Mouse (Mus musculus) heart, adult 18-20 months (tissue): Measurements from ENCODE around the gene Lrrc3. TPM values are rescaled to one million over a fixed set of nuclear protein-coding genes. Genes with fewer than 3 reads are reported as not detected.
"Not testable (repeated sequence)": the region's sequence is repeated elsewhere in the genome, so short reads cannot be mapped to it uniquely, and the experiment has no call there.

Experiments
- DNase-seq, 2 experiments: peaks; one replicate each; pipeline ENCODE4 v3.0.0; 2021 to 2022; ENCODE audit warnings: mixed read lengths in 1 of 2
- long read RNA-seq, 2 experiments: library from polyadenylated mRNA; stranded (forward); transcript quantifications; one replicate each; pipeline ENCODE4 v2.0.0; 2021
- total RNA-seq, 2 experiments: library from RNA; stranded (reverse); gene quantifications; 2 replicates each; pipeline ENCODE4 v1.2.3; 2021

The Lrrc3 gene
- total RNA-seq = under 1 TPM; 0.49 to 0.69 TPM
- long read RNA-seq, experiment 1 = 0 reads
- long read RNA-seq, experiment 2 = 0 reads

DNA sequence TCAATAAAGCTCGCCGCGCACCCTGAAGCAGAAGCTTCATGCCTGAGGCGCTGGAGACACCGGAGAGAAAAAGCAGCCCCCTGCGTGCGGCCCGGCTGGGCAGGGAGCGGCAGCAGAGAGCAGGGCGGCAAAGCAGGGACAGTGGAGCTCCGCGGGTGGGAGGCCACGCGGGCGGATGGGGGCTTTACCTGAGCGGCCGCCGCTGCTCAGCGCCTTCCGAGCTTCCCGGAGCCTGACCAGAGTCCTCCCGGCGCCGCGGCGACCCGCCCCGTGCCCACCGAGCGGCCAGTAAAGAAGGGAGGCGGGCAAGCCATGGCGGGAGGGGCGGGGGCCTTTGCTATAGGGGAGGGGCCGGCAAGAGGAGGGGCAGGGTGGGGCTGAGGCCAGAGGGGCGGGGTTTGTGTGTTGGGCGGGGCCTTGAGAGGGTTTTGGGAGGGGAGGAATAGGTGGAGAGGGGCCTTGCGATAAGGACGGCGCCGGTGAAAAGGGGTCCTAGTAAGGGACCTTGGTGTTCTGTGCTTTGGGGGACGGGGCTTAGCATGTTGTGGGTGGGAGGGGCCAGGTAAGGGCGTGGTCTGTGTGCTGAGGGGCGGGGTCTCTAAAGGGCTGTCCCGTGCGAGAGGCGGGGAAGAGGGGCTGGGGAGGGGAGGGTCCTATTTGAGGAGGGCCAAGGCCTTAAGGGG, at the start of gene Lrrc3:
Gene Lrrc3 (minus strand): TSS at position 326 of the 683 bp plus-strand sequence.
- peak in 1 of 2 experiments; percentile 43 for DNase-seq

DNA sequence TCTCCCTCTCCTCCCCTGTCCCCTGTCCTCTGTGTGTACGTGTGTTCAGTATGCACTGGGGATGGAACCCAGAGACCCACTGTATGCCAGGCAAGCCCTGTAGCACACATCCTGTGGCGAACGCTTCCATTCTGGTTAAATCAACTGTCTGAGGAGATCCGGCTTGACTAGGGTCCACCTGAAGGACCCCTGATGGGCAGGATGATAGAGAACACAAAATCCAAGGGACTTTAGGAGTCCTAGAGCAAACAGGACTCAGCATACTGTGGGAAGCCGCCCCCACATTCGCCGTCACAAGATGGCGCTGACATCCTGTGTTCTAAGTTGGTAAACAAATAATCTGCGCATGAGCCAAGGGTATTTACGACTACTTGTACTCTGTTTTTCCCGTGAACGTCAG, 48.1 kb upstream of the Lrrc3 start:
- DNase-seq = not testable (repeated sequence)

GRCm38 (mm10) chr10:77939685-77940084, 37.3 kb upstream of the Lrrc3 start:
- DNase-seq = no peak

GRCm38 (mm10) chr10:77927375-77927774, 25.0 kb upstream of the Lrrc3 start:
- DNase-seq = no peak

DNA sequence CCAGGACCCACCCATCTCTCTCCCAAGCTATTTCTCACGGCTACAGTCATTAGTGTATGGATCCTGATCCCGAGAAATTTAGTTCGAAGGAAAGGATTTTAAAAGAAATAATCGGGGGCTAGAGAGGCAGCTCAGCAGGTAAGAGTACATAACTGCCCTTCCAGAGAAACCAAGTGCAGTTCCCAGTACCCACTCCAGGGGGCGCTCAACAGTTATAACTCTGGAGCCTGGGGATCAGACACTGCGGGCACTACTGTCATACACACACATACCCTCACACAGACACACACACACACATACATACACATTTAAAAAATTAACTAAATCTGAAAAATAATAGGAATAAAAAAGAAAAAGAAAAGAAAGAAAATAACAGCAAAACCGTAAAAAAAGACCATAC, 23.8 kb upstream of the Lrrc3 start:
- DNase-seq = peak; percentile 22 to 79

DNA sequence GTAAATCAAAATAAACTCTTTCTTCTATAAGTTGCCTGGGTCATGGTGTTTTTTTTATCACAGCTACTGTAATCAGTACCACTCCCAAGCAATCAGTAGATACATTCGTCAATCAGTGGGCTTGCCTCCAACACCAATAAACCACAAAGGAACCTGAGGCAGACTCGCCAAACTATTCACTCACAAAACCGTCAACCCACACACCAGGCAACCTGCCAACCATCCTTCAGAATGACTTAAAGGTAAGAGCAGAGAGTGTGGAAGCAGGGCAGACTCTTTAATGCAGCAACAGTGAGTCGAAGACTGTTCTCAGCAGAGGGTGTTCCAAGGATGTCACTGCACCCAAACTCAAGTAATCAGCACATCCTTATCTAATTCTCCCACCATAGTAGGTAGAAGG, 20.3 kb upstream of the Lrrc3 start:
- DNase-seq = no peak

- no peak for DNase-seq
These were observed 18.7 kb upstream of the Lrrc3 start for GRCm38 (mm10) chr10:77921009-77921408.

- DNase-seq = peak; percentile 48 to 86
These were observed 14.4 kb upstream of the Lrrc3 start for GRCm38 (mm10) chr10:77916636-77917335.

GRCm38 (mm10) chr10:77913292-77913691, 11.0 kb upstream of the Lrrc3 start:
- peak; percentile 26 to 51 for DNase-seq

GRCm38 (mm10) chr10:77912605-77913004, 10.3 kb upstream of the Lrrc3 start:
- DNase-seq = peak; percentile 85 to 89

DNA sequence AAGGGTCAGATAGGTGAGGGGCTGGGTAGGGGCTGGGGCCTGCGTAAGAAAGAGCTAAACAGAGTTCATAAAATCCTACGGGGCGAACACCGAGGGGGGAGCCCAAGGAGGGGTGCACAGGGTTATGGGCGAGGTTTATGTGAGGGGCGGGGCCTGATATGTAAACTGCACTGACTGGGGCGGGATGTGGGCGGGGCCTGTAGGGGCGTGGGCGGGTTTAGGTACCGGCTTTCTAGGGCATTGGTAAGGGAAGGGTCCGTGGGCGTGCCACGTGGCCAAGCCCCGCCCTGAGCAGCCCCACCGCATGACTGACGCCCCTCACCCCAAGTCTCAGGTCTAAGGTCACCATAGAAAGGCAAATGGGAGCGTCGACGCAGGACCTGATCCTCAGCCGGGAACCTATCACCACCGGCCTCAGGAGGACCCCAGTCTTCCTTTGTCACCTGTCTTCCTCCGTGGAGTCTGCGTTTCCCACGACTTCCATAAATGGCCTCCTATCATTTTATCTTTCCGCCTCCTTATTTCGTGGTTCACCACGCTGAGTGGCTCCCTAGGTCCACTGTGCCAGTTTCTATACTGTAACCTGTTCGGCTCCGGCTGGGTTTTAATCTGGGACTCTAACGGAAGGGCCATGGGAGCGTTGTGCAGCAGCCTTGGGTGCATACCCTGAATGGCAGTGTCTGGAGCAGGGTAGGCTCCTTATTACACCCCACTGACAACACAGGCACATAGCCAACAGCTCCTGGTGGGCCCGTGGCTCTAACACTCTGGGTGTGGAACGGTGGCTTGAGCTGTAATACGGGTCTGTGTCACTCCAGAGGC, 769 bp upstream of the Lrrc3 start:
- DNase-seq = peak in 1 of 2 experiments; percentile 8

- no peak for DNase-seq
These were observed 495 bp downstream of the Lrrc3 start for GRCm38 (mm10) chr10:77901871-77902210.

GRCm38 (mm10) chr10:77900903-77901818, 1.2 kb downstream of the Lrrc3 start:
- no peak for DNase-seq

DNA sequence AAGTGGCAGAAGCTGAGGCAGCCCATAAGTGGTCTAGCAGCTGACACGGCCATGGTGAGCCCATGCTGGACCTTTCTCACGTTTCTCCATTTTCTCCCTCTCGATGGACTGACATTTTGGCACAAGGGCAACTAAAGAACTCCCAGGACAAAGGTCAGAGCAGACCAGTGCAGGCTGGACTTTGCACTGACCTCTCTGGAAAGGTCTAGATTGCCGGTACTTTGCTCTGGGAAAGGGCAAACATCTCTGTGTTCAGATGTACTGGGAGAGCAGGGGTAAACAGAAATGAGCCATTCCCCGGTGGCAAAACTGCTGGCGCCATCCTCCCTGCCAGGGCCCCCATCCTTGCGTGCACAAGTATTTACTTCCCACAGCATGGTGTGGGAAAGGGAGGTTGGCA, 2.2 kb downstream of the Lrrc3 start:
- no peak for DNase-seq

DNA sequence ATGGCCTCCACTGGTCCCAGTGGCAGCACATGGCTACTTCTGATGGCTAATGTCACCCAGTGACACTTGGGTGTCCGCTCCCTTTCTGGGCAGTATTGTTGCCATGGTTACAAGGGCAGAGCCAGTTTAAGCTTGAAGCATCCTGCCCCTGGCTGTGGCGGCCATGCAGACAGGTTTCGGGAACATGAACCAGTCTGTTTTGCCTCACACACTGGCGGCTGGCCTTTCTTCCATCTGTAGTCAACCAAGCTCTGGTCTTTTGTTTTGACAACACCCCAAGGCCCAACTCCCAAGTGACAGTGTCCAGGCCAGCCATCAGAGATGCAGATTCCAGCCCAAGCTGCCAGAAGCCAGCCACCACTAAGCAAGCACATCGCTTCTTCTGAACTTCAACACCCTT, 6.8 kb downstream of the Lrrc3 start:
- DNase-seq = peak; percentile 13 to 18

- DNase-seq = no peak
These were observed 11.3 kb downstream of the Lrrc3 start for GRCm38 (mm10) chr10:77890987-77891565.

- DNase-seq = no peak
These were observed 16.2 kb downstream of the Lrrc3 start for GRCm38 (mm10) chr10:77886007-77886747.

DNA sequence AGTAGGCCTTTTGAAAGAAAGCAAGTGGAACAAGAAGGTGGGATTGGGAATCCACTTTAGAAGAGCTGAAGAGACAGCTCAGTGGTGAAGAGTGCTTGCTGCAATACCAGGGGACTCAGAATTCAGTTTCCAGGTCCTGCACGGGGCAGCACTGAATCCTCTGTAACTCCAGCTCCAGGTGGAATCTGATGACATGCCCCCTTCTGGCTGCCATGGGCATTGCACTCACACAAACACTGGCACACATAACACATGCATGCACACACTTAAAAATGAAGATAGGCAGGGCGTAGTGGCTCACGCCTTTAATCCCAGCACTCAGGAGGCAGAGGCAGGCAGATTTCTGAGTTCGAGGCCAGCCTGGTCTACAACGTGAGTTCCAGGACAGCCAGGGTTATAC, 19.8 kb downstream of the Lrrc3 start:
- no peak for DNase-seq

DNA sequence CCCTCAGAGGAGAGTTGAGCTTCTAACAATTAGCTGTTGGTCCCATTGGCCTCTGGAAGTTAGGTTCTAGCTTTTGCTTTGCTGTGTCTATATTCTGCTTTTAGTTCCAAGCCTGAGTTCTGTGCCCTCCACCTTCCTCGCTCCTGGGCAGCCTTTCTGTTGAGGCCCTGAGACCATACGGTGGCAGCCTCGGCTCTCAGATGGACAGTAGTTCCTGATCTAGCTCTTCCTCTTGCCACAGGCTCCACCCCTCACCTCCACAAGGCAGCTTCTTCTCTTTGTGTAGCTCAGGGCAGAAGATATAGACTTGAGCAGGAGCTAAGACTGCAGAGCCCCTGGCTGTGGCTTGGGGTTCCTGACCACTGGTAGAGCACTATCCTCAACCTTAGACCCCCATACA, 22.0 kb downstream of the Lrrc3 start:
- no peak for DNase-seq

DNA sequence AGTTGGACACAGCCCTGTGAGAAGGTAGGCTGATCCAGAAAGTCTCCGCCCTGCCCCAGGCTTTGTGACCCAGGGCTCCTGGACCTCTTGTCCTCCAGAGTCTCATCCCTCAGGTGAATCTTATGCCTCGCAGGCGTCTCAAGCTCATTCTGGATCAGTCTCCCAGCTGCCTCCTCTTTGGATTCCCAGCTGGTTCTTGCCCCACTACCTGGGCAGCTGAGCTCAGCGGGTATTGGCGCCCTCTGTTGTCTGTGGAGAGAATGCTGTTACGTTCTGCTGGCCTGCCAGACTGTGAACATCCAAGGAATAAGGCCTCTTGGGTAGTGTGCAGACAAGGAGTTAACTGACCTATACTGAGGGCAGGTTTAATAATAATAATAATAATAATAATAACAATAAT, 23.4 kb downstream of the Lrrc3 start:
- DNase-seq = peak; percentile 26 to 56

DNA sequence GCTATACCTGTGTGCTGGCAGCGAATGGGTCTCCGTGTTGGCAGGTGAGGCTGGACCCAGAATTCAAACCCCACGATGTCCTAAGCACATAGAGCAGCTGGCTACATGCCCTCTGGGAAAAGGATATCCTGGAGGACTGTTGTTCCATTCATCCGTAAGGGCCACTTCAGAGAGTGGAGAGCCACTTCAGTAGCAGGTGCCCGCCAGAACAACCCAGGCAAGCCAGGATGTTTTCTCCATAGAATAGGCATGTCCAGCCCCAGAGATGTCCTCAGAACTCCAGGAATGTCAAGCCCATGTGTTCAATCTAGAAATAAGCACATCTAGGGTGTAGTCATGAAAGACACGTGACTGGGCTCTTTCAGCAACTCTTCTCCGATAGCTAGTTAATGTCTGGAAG, 32.7 kb downstream of the Lrrc3 start:
- no peak for DNase-seq
